In the genomic region with DNA sequence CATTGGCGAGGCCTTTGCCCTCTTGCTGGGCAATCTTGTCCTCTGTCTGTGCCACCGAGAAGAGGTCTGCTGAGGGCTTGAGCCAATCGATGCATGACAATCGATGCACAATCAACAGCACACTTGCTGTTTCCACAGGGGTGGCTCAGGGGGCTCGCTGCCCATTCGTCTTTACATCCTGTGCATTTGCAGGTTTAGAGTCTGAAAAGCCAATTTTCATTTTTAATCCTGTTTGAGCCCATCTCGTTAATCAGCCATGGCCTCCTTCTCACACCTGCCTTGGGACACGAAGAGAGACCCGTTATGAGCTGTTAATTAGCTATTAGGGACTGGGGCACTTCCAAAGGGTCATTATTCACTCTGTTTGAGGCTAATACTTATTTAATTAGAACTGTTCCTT, we compare ENCODE assay signal across 25 mouse cellular contexts.
DNase-seq lines count a peak whose midpoint lies in the region; ATAC-seq and TF ChIP-seq lines count a peak whose summit lies in the region.
"Had no signal": no experiment of that assay in that cellular context is flagged by ENCODE, and none has a peak within 500 bp of the region (broad histone marks: within the 10 kb centered on the region; RNA-seq: fewer than 3 reads in every experiment).

No protein-coding gene starts in this region.

- H3K27me3 ChIP-seq in hindbrain, embryonic 13.5 days = 0 out of 2 replicates have a peak, but pooled peaks cover 5% of the 10 kb centered on the region
- H3K27me3 ChIP-seq in hindbrain, embryonic 11.5 days (ENCODE audit: control insufficient read depth, insufficient read depth, low read length) = no peaks in the 10 kb centered on the region
- H3K27me3 ChIP-seq in midbrain, postnatal 0 days (ENCODE audit: insufficient read depth, low read length) = no peaks in the 10 kb centered on the region
- H3K27me3 ChIP-seq in midbrain, embryonic 10.5 days (ENCODE audit: low read depth, poor library complexity, severe bottlenecking) = no peaks in the 10 kb centered on the region
- no peaks in the 10 kb centered on the region for H3K27me3 ChIP-seq in forebrain, embryonic 11.5 days (ENCODE audit: control insufficient read depth, insufficient read depth, low read length)
- no peaks in the 10 kb centered on the region for H3K27me3 ChIP-seq in forebrain, embryonic 16.5 days (replicated peaks; ENCODE audit: control insufficient read depth, insufficient read depth, low read length)
- no peaks in the 10 kb centered on the region for H3K27me3 ChIP-seq in heart, embryonic 12.5 days (replicated peaks)
- H3K27me3 ChIP-seq: hindbrain, embryonic 15.5 days; liver, embryonic 12.5 days had no signal

- WGBS in hindbrain, embryonic 13.5 days = 46% methylated on average over 9 of the region's 9 CpGs
- 65% methylated on average over 9 of the region's 9 CpGs for WGBS in hindbrain, embryonic 11.5 days
- 41% methylated on average over 9 of the region's 9 CpGs for WGBS in midbrain, postnatal 0 days
- WGBS in midbrain, embryonic 10.5 days = 67% methylated on average over 9 of the region's 9 CpGs
- WGBS in forebrain, embryonic 11.5 days = 17% methylated on average over 9 of the region's 9 CpGs
- WGBS in forebrain, embryonic 16.5 days = 7% methylated on average over 9 of the region's 9 CpGs
- 57% methylated on average over 9 of the region's 9 CpGs for WGBS in heart, embryonic 12.5 days

- no peaks in the 10 kb centered on the region for H3K9me3 ChIP-seq in hindbrain, embryonic 13.5 days
- no peaks in the 10 kb centered on the region for H3K9me3 ChIP-seq in hindbrain, embryonic 11.5 days (ENCODE audit: control insufficient read depth, low read length)
- H3K9me3 ChIP-seq in midbrain, postnatal 0 days (ENCODE audit: low read length) = no peaks in the 10 kb centered on the region
- no peaks in the 10 kb centered on the region for H3K9me3 ChIP-seq in midbrain, embryonic 10.5 days (replicated peaks)
- H3K9me3 ChIP-seq in forebrain, embryonic 11.5 days (ENCODE audit: control insufficient read depth, low read length) = no peaks in the 10 kb centered on the region; the same call in 1 of the 2 replicates
- H3K9me3 ChIP-seq in forebrain, embryonic 16.5 days (ENCODE audit: control insufficient read depth, low read length) = no peaks in the 10 kb centered on the region
- 0 out of 2 replicates have a peak, but pooled peaks cover 2% of the 10 kb centered on the region for H3K9me3 ChIP-seq in heart, embryonic 12.5 days (replicated peaks)
- H3K9me3 ChIP-seq: embryonic facial prominence, embryonic 13.5 days; hindbrain, embryonic 15.5 days; limb, embryonic 12.5 days; liver, embryonic 12.5 days had no signal

- no peak for DNase-seq in hindbrain, embryonic 11.5 days (ENCODE audit: low spot score)
- peak; percentile 61 for DNase-seq in midbrain, postnatal 0 days (ENCODE audit: low spot score)
- no peak for DNase-seq in midbrain, embryonic 10.5 days (ENCODE audit: low spot score)
- peak; percentile 58 for DNase-seq in forebrain, embryonic 11.5 days (ENCODE audit: low spot score)
- DNase-seq in adrenal gland, adult 8-10 months = no peak
- DNase-seq: cerebellum, adult 18-20 months; cerebellum, postnatal 14 days; gastrocnemius, postnatal 10 days; heart, postnatal 10 days; kidney, adult 9 months; kidney, postnatal 14 days; lung, adult 18-20 months; lung, postnatal 10 days; thymus, adult 18-20 months had no signal

- no peaks in the 10 kb centered on the region for H3K36me3 ChIP-seq in hindbrain, embryonic 13.5 days
- no peaks in the 10 kb centered on the region for H3K36me3 ChIP-seq in hindbrain, embryonic 11.5 days (ENCODE audit: control insufficient read depth, insufficient read depth, low read length)
- H3K36me3 ChIP-seq in midbrain, postnatal 0 days (ENCODE audit: insufficient read depth, low read length) = no peaks in the 10 kb centered on the region
- no peaks in the 10 kb centered on the region for H3K36me3 ChIP-seq in midbrain, embryonic 10.5 days
- H3K36me3 ChIP-seq in forebrain, embryonic 11.5 days (ENCODE audit: control insufficient read depth, insufficient read depth, low read length) = no peaks in the 10 kb centered on the region
- H3K36me3 ChIP-seq in forebrain, embryonic 16.5 days (ENCODE audit: control insufficient read depth, insufficient read depth) = no peaks in the 10 kb centered on the region
- no peaks in the 10 kb centered on the region for H3K36me3 ChIP-seq in heart, embryonic 12.5 days
- H3K36me3 ChIP-seq: embryonic facial prominence, embryonic 13.5 days; hindbrain, embryonic 15.5 days; limb, embryonic 12.5 days; liver, embryonic 12.5 days had no signal

- no peak overlapping the region for H3K4me3 ChIP-seq in hindbrain, embryonic 13.5 days
- H3K4me3 ChIP-seq in hindbrain, embryonic 11.5 days (ENCODE audit: low read depth, low read length) = no peak overlapping the region
- no peak overlapping the region for H3K4me3 ChIP-seq in midbrain, postnatal 0 days (ENCODE audit: low read depth, low read length)
- H3K4me3 ChIP-seq in midbrain, embryonic 10.5 days = no peak overlapping the region
- H3K4me3 ChIP-seq in forebrain, embryonic 11.5 days (ENCODE audit: low read depth, low read length) = no peak overlapping the region
- H3K4me3 ChIP-seq in forebrain, embryonic 16.5 days (replicated peaks; ENCODE audit: low read length) = no peak overlapping the region
- no peak overlapping the region for H3K4me3 ChIP-seq in heart, embryonic 12.5 days
- H3K4me3 ChIP-seq: embryonic facial prominence, embryonic 13.5 days; erythroblast, embryonic 14.5 days; hindbrain, embryonic 15.5 days; limb, embryonic 12.5 days; liver, embryonic 12.5 days had no signal

- TF ChIP-seq CTCF in midbrain, postnatal 0 days (IDR thresholded peaks at IDR 0.05) = no peak

- no peak overlapping the region for H3K9ac ChIP-seq in hindbrain, embryonic 13.5 days
- H3K9ac ChIP-seq in hindbrain, embryonic 11.5 days (ENCODE audit: low read depth, low read length) = no peak overlapping the region
- H3K9ac ChIP-seq in midbrain, postnatal 0 days (replicated peaks; ENCODE audit: low read length, poor library complexity, severe bottlenecking) = no peak overlapping the region
- no peak overlapping the region for H3K9ac ChIP-seq in forebrain, embryonic 11.5 days (ENCODE audit: low read length)
- H3K9ac ChIP-seq in forebrain, embryonic 16.5 days (replicated peaks; ENCODE audit: low read depth, low read length) = no peak overlapping the region
- H3K9ac ChIP-seq in heart, embryonic 12.5 days = no peak overlapping the region
- H3K9ac ChIP-seq: embryonic facial prominence, embryonic 13.5 days; hindbrain, embryonic 15.5 days; limb, embryonic 12.5 days; liver, embryonic 12.5 days had no signal

- peaks cover 5% of the 10 kb centered on the region for H3K4me1 ChIP-seq in hindbrain, embryonic 13.5 days (replicated peaks)
- H3K4me1 ChIP-seq in hindbrain, embryonic 11.5 days (replicated peaks; ENCODE audit: control insufficient read depth, insufficient read depth, low read length) = no peaks in the 10 kb centered on the region
- no peaks in the 10 kb centered on the region for H3K4me1 ChIP-seq in midbrain, postnatal 0 days (ENCODE audit: insufficient read depth, low read length)
- peaks cover 8% of the 10 kb centered on the region; the same call in 1 of the 2 replicates for H3K4me1 ChIP-seq in midbrain, embryonic 10.5 days
- H3K4me1 ChIP-seq in forebrain, embryonic 11.5 days (replicated peaks; ENCODE audit: control insufficient read depth, insufficient read depth, low read length) = peaks cover 3% of the 10 kb centered on the region; the same call in 1 of the 2 replicates
- H3K4me1 ChIP-seq in forebrain, embryonic 16.5 days (replicated peaks; ENCODE audit: control insufficient read depth, insufficient read depth, low read length) = peaks cover 9% of the 10 kb centered on the region
- H3K4me1 ChIP-seq in heart, embryonic 12.5 days (replicated peaks) = no peaks in the 10 kb centered on the region
- H3K4me1 ChIP-seq: embryonic facial prominence, embryonic 13.5 days; liver, embryonic 12.5 days had no signal

- peak; percentile 77; the same call in 1 of the 2 replicates for ATAC-seq in hindbrain, embryonic 13.5 days (ENCODE audit: low FRiP score)
- ATAC-seq in hindbrain, embryonic 11.5 days (ENCODE audit: low FRiP score) = no peak
- no peak for ATAC-seq in midbrain, postnatal 0 days (ENCODE audit: low FRiP score)
- peak; percentile 86 for ATAC-seq in forebrain, embryonic 11.5 days (replicated peaks; ENCODE audit: low FRiP score)
- peak; percentile 77 for ATAC-seq in forebrain, embryonic 16.5 days
- ATAC-seq in heart, embryonic 12.5 days (ENCODE audit: insufficient number of reproducible peaks, low FRiP score) = no peak
- ATAC-seq: CD4-positive, CD25-positive, alpha-beta regulatory T cell, adult 4 months; intestine, embryonic 16.5 days; liver, embryonic 12.5 days had no signal

- peak overlapping the region; percentile 41; the same call in 1 of the 2 replicates for H3K27ac ChIP-seq in hindbrain, embryonic 13.5 days
- H3K27ac ChIP-seq in hindbrain, embryonic 11.5 days (ENCODE audit: low read depth, low read length) = no peak overlapping the region
- no peak overlapping the region for H3K27ac ChIP-seq in midbrain, postnatal 0 days (ENCODE audit: low read depth, low read length)
- H3K27ac ChIP-seq in midbrain, embryonic 10.5 days (replicated peaks) = no peak overlapping the region
- peak overlapping the region; percentile 2; the same call in 1 of the 2 replicates for H3K27ac ChIP-seq in forebrain, embryonic 11.5 days (ENCODE audit: low read depth, low read length)
- no peak overlapping the region for H3K27ac ChIP-seq in forebrain, embryonic 16.5 days (ENCODE audit: low read length)
- H3K27ac ChIP-seq in heart, embryonic 12.5 days (ENCODE audit: poor library complexity, severe bottlenecking) = no peak overlapping the region
- H3K27ac ChIP-seq: embryonic facial prominence, embryonic 13.5 days; hindbrain, embryonic 15.5 days; limb, embryonic 12.5 days; liver, embryonic 12.5 days had no signal

- no peak overlapping the region for H3K4me2 ChIP-seq in hindbrain, embryonic 13.5 days
- H3K4me2 ChIP-seq in hindbrain, embryonic 11.5 days (replicated peaks; ENCODE audit: low read depth, low read length) = no peak overlapping the region
- H3K4me2 ChIP-seq in midbrain, postnatal 0 days (ENCODE audit: low read depth, low read length, poor library complexity, severe bottlenecking) = no peak overlapping the region
- no peak overlapping the region for H3K4me2 ChIP-seq in forebrain, embryonic 11.5 days (ENCODE audit: low read depth, low read length, severe bottlenecking)
- no peak overlapping the region for H3K4me2 ChIP-seq in forebrain, embryonic 16.5 days (ENCODE audit: low read length)
- no peak overlapping the region for H3K4me2 ChIP-seq in heart, embryonic 12.5 days
- H3K4me2 ChIP-seq: embryonic facial prominence, embryonic 13.5 days; heart, embryonic 11.5 days; hindbrain, embryonic 15.5 days; limb, embryonic 12.5 days; liver, embryonic 12.5 days had no signal

Comparison
In these comparisons a context has a peak if more than half of its experiments do, and no peak if none do; other contexts are left out.
1. ATAC-seq: peak in hindbrain, embryonic 13.5 days (single experiment), forebrain, embryonic 11.5 days (single experiment) and forebrain, embryonic 16.5 days (single experiment); none in hindbrain, embryonic 11.5 days (single experiment), midbrain, postnatal 0 days (single experiment) and heart, embryonic 12.5 days (single experiment).
2. H3K27ac ChIP-seq: peak in hindbrain, embryonic 13.5 days (single experiment) and forebrain, embryonic 11.5 days (single experiment); none in hindbrain, embryonic 11.5 days (single experiment), midbrain, postnatal 0 days (single experiment), midbrain, embryonic 10.5 days (single experiment), forebrain, embryonic 16.5 days (single experiment) and heart, embryonic 12.5 days (single experiment).
3. DNase-seq: peak in midbrain, postnatal 0 days (single experiment) and forebrain, embryonic 11.5 days (single experiment); none in hindbrain, embryonic 11.5 days (single experiment), midbrain, embryonic 10.5 days (single experiment) and adrenal gland, adult 8-10 months (single experiment).